Mouse (Mus musculus) midbrain, postnatal 0 days (tissue): ENCODE data around the gene Itpr2. TPM values are rescaled to one million over a fixed set of nuclear protein-coding genes. Genes with fewer than 3 reads are reported as not detected.
A peak's percentile ranks its signal among the peaks of the same experiment; 100 is the strongest.

Experiments used
- ATAC-seq: fragments of 200-750 bp; cut with Nextera tagmentation; 2 replicates; pipeline ENCODE4 v1.8.0; 2017; ENCODE audit warnings: moderate number of reproducible peaks, mild to moderate bottlenecking, moderate TSS enrichment, moderate library complexity; ENCODE audit not compliant: low FRiP score
- DNase-seq: peaks from one replicate; pipeline ENCODE4 v3.0.0-alpha.2; 2015; ENCODE audit warnings: low spot score
- H3K27ac ChIP-seq: fragments of 300-500 bp; sonication (generic); 2 replicates; pipeline ENCODE4 v1.5.1; 2014; ENCODE audit warnings: low read depth, mild to moderate bottlenecking, low read length, mixed read lengths
- H3K27me3 ChIP-seq: fragments of 300-500 bp; sonication (generic); 2 replicates; pipeline ENCODE4 v1.6.1; 2014; ENCODE audit warnings: low read length, control low read depth, mixed read lengths; ENCODE audit not compliant: insufficient read depth
- H3K36me3 ChIP-seq: fragments of 300-500 bp; sonication (generic); 2 replicates; pipeline ENCODE4 v1.6.1; 2014; ENCODE audit warnings: low read length, control low read depth, mixed read lengths; ENCODE audit not compliant: insufficient read depth
- H3K4me1 ChIP-seq: fragments of 300-500 bp; sonication (generic); 2 replicates; pipeline ENCODE4 v1.6.1; 2014; ENCODE audit warnings: mild to moderate bottlenecking, control low read depth, antibody characterized with exemption, low read length, mixed read lengths; ENCODE audit not compliant: insufficient read depth
- H3K4me2 ChIP-seq: fragments of 300-500 bp; sonication (generic); 2 replicates; pipeline ENCODE4 v1.6.1; 2014; ENCODE audit warnings: low read depth, mild to moderate bottlenecking, low read length, mixed read lengths; ENCODE audit not compliant: poor library complexity, severe bottlenecking
- H3K4me3 ChIP-seq: fragments of 300-500 bp; sonication (generic); 2 replicates; pipeline ENCODE4 v1.5.1; 2014; ENCODE audit warnings: low read depth, mild to moderate bottlenecking, low read length, moderate library complexity
- H3K9ac ChIP-seq: fragments of 300-500 bp; sonication (generic); replicated peaks from 2 replicates; pipeline ENCODE4 v1.6.1; 2014; ENCODE audit warnings: mild to moderate bottlenecking, low read length, moderate library complexity, mixed read lengths; ENCODE audit not compliant: poor library complexity, severe bottlenecking
- H3K9me3 ChIP-seq: fragments of 300-500 bp; sonication (generic); 2 replicates; pipeline ENCODE4 v1.6.1; 2016; ENCODE audit warnings: low read length, control low read depth
- CTCF ChIP-seq: IDR thresholded peaks from 2 replicates; pipeline ENCODE4 v1.5.1; 2016; ENCODE audit warnings: antibody characterized with exemption, mild to moderate bottlenecking
- WGBS: fragments of 180-500 bp; shearing (Covaris S2); extraction: QIAGEN DNeasy Blood & Tissue Kit; methylation state at CpG from one replicate; pipeline ENCODE4 v1.1.7; 2014; 5-methylcytosine and 5-hydroxymethylcytosine counted together
- polyA plus RNA-seq: library from polyadenylated mRNA; unstranded; fragments of >200 nt; fragmentation: Nextera tagmentation; extraction: Ambion mirVana; gene quantifications from 2 replicates; pipeline ENCODE4 v1.2.1, GENCODE M21; 2015
- total RNA-seq: library from RNA; depleted of rRNA; stranded (reverse); fragments of >200 nt; gene quantifications from 2 replicates; pipeline ENCODE4 v1.2.3, GENCODE M21; 2014

Itpr2 gene
- total and polyA plus RNA-seq, 2 experiments from 2014 or later: 9.1 to 15.9 TPM

- DNase-seq: no peak
- no peak overlapping the region for H3K27ac ChIP-seq
Measured at GRCm38 (mm10) chr6:146513899-146514298, 11.9 kb upstream of the Itpr2 start.

GRCm38 (mm10) chr6:146513384-146513783 is 11.4 kb upstream of the Itpr2 start:
- H3K4me1 ChIP-seq: no peaks in the 10 kb centered on the region
- no peaks in the 10 kb centered on the region for H3K36me3 ChIP-seq
- ATAC-seq (no peak), DNase-seq (no peak)
- H3K27ac ChIP-seq: no peak overlapping the region
- H3K9ac ChIP-seq: no peak overlapping the region
- 90% methylated on average over 8 of the region's 8 CpGs for WGBS
- H3K4me2 ChIP-seq: no peak overlapping the region
- H3K4me3 ChIP-seq: no peak overlapping the region
- no peaks in the 10 kb centered on the region for H3K9me3 ChIP-seq
- no peaks in the 10 kb centered on the region for H3K27me3 ChIP-seq
- no peak for TF ChIP-seq CTCF

More at GRCm38 (mm10) chr6:146513899-146514298, 11.9 kb upstream of the Itpr2 start:
- Histone ChIP-seq H3K9me3 (no peaks in the 10 kb centered on the region), H3K4me1 (no peaks in the 10 kb centered on the region), H3K36me3 (no peaks in the 10 kb centered on the region), H3K9ac (no peak overlapping the region), H3K27me3 (no peaks in the 10 kb centered on the region), H3K4me2 (no peak overlapping the region), H3K4me3 (no peak overlapping the region)
- no peak for TF ChIP-seq CTCF
- 70% methylated on average over 5 of the region's 5 CpGs for WGBS
- no peak for ATAC-seq

- Histone ChIP-seq H3K9ac (no peak overlapping the region), H3K27me3 (no peaks in the 10 kb centered on the region), H3K9me3 (no peaks in the 10 kb centered on the region), H3K36me3 (no peaks in the 10 kb centered on the region), H3K27ac (no peak overlapping the region), H3K4me2 (no peak overlapping the region), H3K4me3 (no peak overlapping the region), H3K4me1 (no peaks in the 10 kb centered on the region)
- WGBS: 83% methylated on average over 8 of the region's 8 CpGs
- no peak for ATAC-seq
- DNase-seq: no peak
- no peak for TF ChIP-seq CTCF
Measured at GRCm38 (mm10) chr6:146511511-146511910, 9.5 kb upstream of the Itpr2 start.

- WGBS: 83% methylated on average over 2 of the region's 2 CpGs
Measured at GRCm38 (mm10) chr6:146509891-146510290, 7.9 kb upstream of the Itpr2 start.

GRCm38 (mm10) chr6:146504459-146504858 is 2.4 kb upstream of the Itpr2 start:
- TF ChIP-seq CTCF: no peak
- 85% methylated on average over 2 of the region's 2 CpGs for WGBS
- H3K36me3 ChIP-seq: no peaks in the 10 kb centered on the region
- H3K9me3 ChIP-seq: no peaks in the 10 kb centered on the region
- no peak for DNase-seq
- H3K27ac ChIP-seq: no peak overlapping the region
- peaks cover 6% of the 10 kb centered on the region; the same call in 1 of the 2 replicates for H3K4me1 ChIP-seq
- H3K27me3 ChIP-seq: peaks cover 13% of the 10 kb centered on the region; the same call in 1 of the 2 replicates
- no peak overlapping the region for H3K9ac ChIP-seq
- no peak overlapping the region for H3K4me3 ChIP-seq
- ATAC-seq: no peak
- no peak overlapping the region for H3K4me2 ChIP-seq

More at GRCm38 (mm10) chr6:146509891-146510290, 7.9 kb upstream of the Itpr2 start:
- Histone ChIP-seq H3K4me3 (no peak overlapping the region), H3K4me1 (no peaks in the 10 kb centered on the region), H3K36me3 (no peaks in the 10 kb centered on the region), H3K27me3 (no peaks in the 10 kb centered on the region), H3K9ac (no peak overlapping the region), H3K27ac (no peak overlapping the region), H3K4me2 (no peak overlapping the region), H3K9me3 (no peaks in the 10 kb centered on the region)
- no peak for ATAC-seq
- no peak for DNase-seq
- no peak for TF ChIP-seq CTCF

DNA sequence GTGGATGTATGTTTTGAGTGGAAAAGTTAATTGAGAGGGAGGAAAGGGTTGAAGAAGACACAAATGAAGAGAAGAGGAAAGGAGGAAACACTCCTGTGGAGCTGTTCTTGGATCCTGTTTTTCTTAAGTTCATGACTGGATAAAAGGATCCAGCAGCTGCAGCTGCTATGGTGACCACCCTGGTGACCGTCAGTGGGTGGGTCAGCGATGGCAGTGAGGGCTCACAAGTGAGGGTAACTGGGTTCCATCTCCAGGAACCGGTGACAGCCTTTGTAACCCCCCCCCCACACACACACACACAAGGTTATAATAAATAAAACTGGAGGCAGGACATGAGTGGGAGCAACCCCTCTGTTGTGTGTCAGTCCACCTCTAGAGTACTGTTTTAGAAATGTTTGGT is 833 bp upstream of the Itpr2 start:
- no peak overlapping the region for H3K27ac ChIP-seq
- H3K27me3 ChIP-seq: peaks cover 13% of the 10 kb centered on the region; the same call in 1 of the 2 replicates
- ATAC-seq (no peak), DNase-seq (no peak)
- 0 out of 2 replicates have a peak overlapping the region, but pooled peaks have one; percentile 44 for H3K9ac ChIP-seq
- no peaks in the 10 kb centered on the region for H3K9me3 ChIP-seq
- TF ChIP-seq CTCF: no peak
- WGBS: 46% methylated on average over 3 of the region's 3 CpGs
- H3K36me3 ChIP-seq: no peaks in the 10 kb centered on the region
- H3K4me1 ChIP-seq: peaks cover 6% of the 10 kb centered on the region; the same call in 1 of the 2 replicates
- H3K4me2 ChIP-seq: peak overlapping the region; percentile 98
- peak overlapping the region; percentile 56 for H3K4me3 ChIP-seq
